Mouse (Mus musculus) embryonic facial prominence, embryonic 14.5 days (tissue): ENCODE results near the gene Obp2b. TPM values are rescaled to one million over a fixed set of nuclear protein-coding genes. Genes with fewer than 3 reads are reported as not detected.
A peak's percentile ranks its signal among the peaks of the same experiment; 100 is the strongest.
"Not testable (repeated sequence)": the region's sequence is repeated elsewhere in the genome, so short reads cannot be mapped to it uniquely, and the experiment has no call there.

Experiments
- ATAC-seq: fragments of 200-750 bp; cut with Nextera tagmentation; 2 replicates; pipeline ENCODE4 v1.8.0; 2017; ENCODE audit warnings: low read depth, moderate number of reproducible peaks, moderate TSS enrichment
- DNase-seq: peaks from one replicate; pipeline ENCODE4 v3.0.0-alpha.2; 2015; ENCODE audit warnings: low spot score
- H3K27ac ChIP-seq: fragments of 300-500 bp; sonication (generic); replicated peaks from 2 replicates; pipeline ENCODE4 v1.5.1; 2014; ENCODE audit warnings: low read depth, mild to moderate bottlenecking, low read length, moderate library complexity
- H3K27me3 ChIP-seq: fragments of 300-500 bp; sonication (generic); replicated peaks from 2 replicates; pipeline ENCODE4 v1.6.1; 2014; ENCODE audit warnings: low read length; ENCODE audit not compliant: control insufficient read depth, insufficient read depth
- H3K36me3 ChIP-seq: fragments of 300-500 bp; sonication (generic); 2 replicates; pipeline ENCODE4 v1.6.1; 2014; ENCODE audit warnings: low read length, mixed read lengths; ENCODE audit not compliant: control insufficient read depth, insufficient read depth
- H3K4me1 ChIP-seq: fragments of 300-500 bp; sonication (generic); 2 replicates; pipeline ENCODE4 v1.6.1; 2014; ENCODE audit warnings: antibody characterized with exemption, low read length; ENCODE audit not compliant: control insufficient read depth, insufficient read depth
- H3K4me2 ChIP-seq: fragments of 300-500 bp; sonication (generic); 2 replicates; pipeline ENCODE4 v1.6.1; 2014; ENCODE audit warnings: low read depth, mild to moderate bottlenecking, low read length, moderate library complexity, mixed read lengths
- H3K4me3 ChIP-seq: fragments of 300-500 bp; sonication (generic); 2 replicates; pipeline ENCODE4 v1.5.1; 2014; ENCODE audit warnings: low read depth, mild to moderate bottlenecking, low read length
- H3K9ac ChIP-seq: fragments of 300-500 bp; sonication (generic); 2 replicates; pipeline ENCODE4 v1.6.1; 2014; ENCODE audit warnings: low read depth, mild to moderate bottlenecking, low read length, moderate library complexity, mixed read lengths
- H3K9me3 ChIP-seq: fragments of 300-500 bp; sonication (generic); 2 replicates; pipeline ENCODE4 v1.6.1; 2016; ENCODE audit warnings: low read length; ENCODE audit not compliant: control insufficient read depth
- WGBS: fragments of 180-500 bp; shearing (Covaris S2); extraction: QIAGEN DNeasy Blood & Tissue Kit; methylation state at CpG from one replicate; pipeline ENCODE4 v1.1.7; 2014; 5-methylcytosine and 5-hydroxymethylcytosine counted together
- polyA plus RNA-seq: library from polyadenylated mRNA; unstranded; fragments of >200 nt; fragmentation: Nextera tagmentation; extraction: Ambion mirVana; gene quantifications from 2 replicates; pipeline ENCODE4 v1.2.1, GENCODE M21; 2014

Obp2b gene
- not detected in 2 replicates for polyA plus RNA-seq

DNA sequence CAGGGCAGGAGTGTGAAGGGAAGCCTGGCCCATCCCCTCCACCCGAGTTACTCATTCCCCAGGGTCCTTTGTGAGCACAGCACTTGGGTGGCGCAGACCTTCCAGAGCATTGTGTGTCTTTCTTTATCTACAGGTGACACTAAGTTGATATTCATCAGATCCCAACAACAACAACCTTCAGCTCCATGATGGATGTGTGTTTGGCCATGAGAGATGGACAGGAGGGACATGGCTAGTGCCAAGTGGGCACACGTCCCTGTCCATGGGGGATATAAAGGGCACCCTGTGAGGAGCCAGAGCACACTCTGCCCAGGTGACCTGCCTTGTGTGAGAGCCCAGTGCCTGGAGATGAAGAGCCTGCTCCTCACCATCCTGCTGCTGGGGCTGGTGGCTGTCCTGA, at the start of gene Obp2b:
Obp2b (plus strand) TSS at position 301 of the 400 bp plus-strand sequence.
- not testable (repeated sequence) for H3K9ac ChIP-seq, H3K9me3 ChIP-seq, ATAC-seq, H3K4me2 ChIP-seq, H3K27ac ChIP-seq, H3K4me1 ChIP-seq, H3K4me3 ChIP-seq, H3K27me3 ChIP-seq, H3K36me3 ChIP-seq, DNase-seq
- WGBS: 100% methylated on average over 1 of the region's 3 CpGs

DNA sequence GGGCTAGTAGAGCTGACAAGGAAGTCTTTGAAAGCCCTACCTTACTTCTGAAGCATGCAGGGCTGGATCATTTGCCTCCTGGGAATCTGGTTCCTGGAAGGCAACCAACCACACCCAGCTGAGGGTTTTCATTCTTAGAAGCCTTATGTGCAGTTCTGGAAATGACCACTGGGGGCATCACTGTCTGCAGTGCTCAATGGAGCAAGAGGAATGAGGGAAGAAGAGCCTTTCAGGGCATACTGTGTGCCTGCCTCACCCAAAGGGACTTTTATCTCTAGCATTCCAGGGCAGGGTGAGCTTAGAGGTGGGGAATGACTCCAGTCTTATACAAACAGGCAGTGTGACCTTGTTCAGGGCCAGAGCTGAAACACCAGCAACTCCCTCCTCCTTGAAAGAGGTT, 42.2 kb upstream of the Obp2b start:
- Histone ChIP-seq H3K36me3 (no peaks in the 10 kb centered on the region), H3K9me3 (no peaks in the 10 kb centered on the region), H3K4me3 (no peak overlapping the region), H3K4me1 (no peaks in the 10 kb centered on the region), H3K9ac (no peak overlapping the region), H3K27ac (no peak overlapping the region), H3K4me2 (no peak overlapping the region), H3K27me3 (no peaks in the 10 kb centered on the region)
- no peak for ATAC-seq
- peak; percentile 42 for DNase-seq

DNA sequence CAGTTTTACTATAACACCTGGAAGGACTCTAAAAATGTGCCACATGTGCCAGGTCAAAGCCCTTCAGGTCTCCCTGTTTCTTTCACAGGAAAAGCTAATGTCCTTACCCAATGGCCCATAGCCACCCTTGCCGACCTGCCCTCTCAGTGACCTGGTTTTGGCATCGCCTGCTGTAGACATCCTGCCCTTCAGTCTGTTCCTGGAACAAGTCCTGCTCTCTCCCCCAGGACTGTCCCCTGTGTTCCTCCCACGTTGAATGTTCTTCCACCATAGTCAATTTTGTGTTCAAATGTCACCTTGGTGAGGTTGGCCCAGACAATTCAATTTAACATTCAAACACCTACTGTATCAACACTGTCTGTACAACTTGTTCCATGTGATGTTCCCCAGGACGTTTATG, 39.9 kb upstream of the Obp2b start:
- ATAC-seq: no peak
- Histone ChIP-seq H3K36me3 (no peaks in the 10 kb centered on the region), H3K4me3 (no peak overlapping the region), H3K9me3 (no peaks in the 10 kb centered on the region), H3K4me1 (no peaks in the 10 kb centered on the region), H3K27ac (no peak overlapping the region), H3K9ac (no peak overlapping the region), H3K4me2 (no peak overlapping the region), H3K27me3 (no peaks in the 10 kb centered on the region)
- no peak for DNase-seq
- WGBS: 53% methylated on average over 4 of the region's 4 CpGs

DNA sequence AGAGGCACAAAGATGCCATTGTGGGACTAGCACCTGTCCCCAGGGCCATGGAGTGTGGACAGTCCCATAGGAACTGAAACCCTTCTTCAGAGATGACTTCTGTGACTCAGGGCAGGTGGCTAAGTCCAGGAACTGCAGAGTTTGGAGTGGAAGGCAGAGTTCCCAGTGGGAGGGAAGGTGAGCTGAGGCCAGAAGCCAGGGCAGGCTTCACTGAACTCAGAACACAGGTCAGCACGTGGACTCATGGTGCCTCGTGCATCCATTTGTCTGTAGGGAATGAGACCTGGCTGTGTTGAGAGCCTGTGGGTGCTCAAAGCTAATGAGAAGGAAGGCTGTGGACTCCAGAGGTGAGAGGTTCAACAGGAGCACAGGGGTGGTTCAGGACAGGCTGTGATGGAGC, 38.1 kb upstream of the Obp2b start:
- no peak for ATAC-seq
- DNase-seq: no peak
- Histone ChIP-seq H3K4me3 (no peak overlapping the region), H3K27ac (no peak overlapping the region), H3K27me3 (no peaks in the 10 kb centered on the region), H3K4me1 (no peaks in the 10 kb centered on the region), H3K9me3 (no peaks in the 10 kb centered on the region), H3K9ac (no peak overlapping the region), H3K4me2 (no peak overlapping the region), H3K36me3 (no peaks in the 10 kb centered on the region)
- 89% methylated on average over 2 of the region's 2 CpGs for WGBS

GRCm38 (mm10) chr2:25699743-25700142, 37.1 kb upstream of the Obp2b start, which contains the start of gene Obp2a:
Gene Obp2a (plus strand): TSS chr2:25700043.
- H3K4me2 ChIP-seq, DNase-seq, H3K27me3 ChIP-seq, H3K9me3 ChIP-seq, H3K9ac ChIP-seq, ATAC-seq, H3K4me3 ChIP-seq, H3K36me3 ChIP-seq, H3K4me1 ChIP-seq, H3K27ac ChIP-seq: not testable (repeated sequence)
- 53% methylated on average over 2 of the region's 3 CpGs for WGBS

GRCm38 (mm10) chr2:25701001-25701400, 35.8 kb upstream of the Obp2b start:
- no peak for ATAC-seq
- Histone ChIP-seq H3K4me2 (no peak overlapping the region), H3K27me3 (no peaks in the 10 kb centered on the region), H3K4me3 (no peak overlapping the region), H3K27ac (no peak overlapping the region), H3K9ac (no peak overlapping the region), H3K4me1 (no peaks in the 10 kb centered on the region), H3K36me3 (no peaks in the 10 kb centered on the region), H3K9me3 (no peaks in the 10 kb centered on the region)
- DNase-seq: no peak
- WGBS: 76% methylated on average over 5 of the region's 5 CpGs

- no peak overlapping the region for H3K27ac ChIP-seq
- H3K4me3 ChIP-seq: no peak overlapping the region
- no peak overlapping the region for H3K9ac ChIP-seq
- DNase-seq (no peak), ATAC-seq (no peak)
- no peak overlapping the region for H3K4me2 ChIP-seq
- H3K36me3 ChIP-seq: no peaks in the 10 kb centered on the region
- 0 out of 2 replicates have a peak, but pooled peaks cover 8% of the 10 kb centered on the region for H3K4me1 ChIP-seq
- H3K27me3 ChIP-seq: no peaks in the 10 kb centered on the region
- WGBS: 83% methylated on average over 4 of the region's 4 CpGs
- no peaks in the 10 kb centered on the region for H3K9me3 ChIP-seq
Measured at GRCm38 (mm10) chr2:25703706-25704105, 33.1 kb upstream of the Obp2b start.

GRCm38 (mm10) chr2:25706643-25707481, 29.9 kb upstream of the Obp2b start, which contains the start of gene Bmyc:
Gene Bmyc (plus strand): TSS chr2:25706739.
- no peaks in the 10 kb centered on the region for H3K27me3 ChIP-seq
- peak within 1 kb of the TSS; percentile 80 for H3K27ac ChIP-seq
- ATAC-seq (peak; percentile 96), DNase-seq (peak; percentile 95)
- H3K4me3 ChIP-seq: peak within 1 kb of the TSS; percentile 79
- peak within 1 kb of the TSS; percentile 82 for H3K9ac ChIP-seq
- H3K4me1 ChIP-seq: peaks cover 12% of the 10 kb centered on the region; the same call in 1 of the 2 replicates
- no peaks in the 10 kb centered on the region for H3K36me3 ChIP-seq
- H3K9me3 ChIP-seq: no peaks in the 10 kb centered on the region
- WGBS: under 1% methylated on average over 67 of the region's 78 CpGs
- H3K4me2 ChIP-seq: peak within 1 kb of the TSS; percentile 94

DNA sequence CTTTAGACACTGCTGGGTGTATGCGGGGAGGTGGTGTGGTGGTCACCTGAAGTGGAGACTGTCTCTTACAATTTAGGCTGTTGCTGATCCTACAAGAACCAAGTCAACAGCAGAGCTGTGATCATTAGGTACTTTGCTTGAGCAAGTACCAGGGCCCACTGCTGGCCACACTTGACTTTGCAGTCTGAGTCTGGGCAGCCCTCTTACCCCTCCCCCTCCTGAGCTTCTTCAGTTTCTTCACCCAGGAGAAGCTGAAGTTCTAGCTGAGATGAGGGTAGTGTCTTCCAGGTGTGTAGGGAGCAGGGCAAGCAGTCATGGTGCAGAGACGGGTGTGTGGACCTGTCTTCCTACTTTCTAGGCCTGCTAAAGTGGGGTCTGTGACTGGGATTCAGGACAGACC, 28.7 kb upstream of the Obp2b start:
- no peaks in the 10 kb centered on the region for H3K9me3 ChIP-seq
- 0 out of 2 replicates have a peak overlapping the region, but pooled peaks have one; percentile 14 for H3K9ac ChIP-seq
- peak overlapping the region; percentile 94 for H3K4me2 ChIP-seq
- H3K27me3 ChIP-seq: no peaks in the 10 kb centered on the region
- ATAC-seq (no peak), DNase-seq (peak; percentile 33)
- H3K4me1 ChIP-seq: peaks cover 12% of the 10 kb centered on the region; the same call in 1 of the 2 replicates
- WGBS: 71% methylated on average over 2 of the region's 2 CpGs
- no peak overlapping the region for H3K27ac ChIP-seq
- H3K36me3 ChIP-seq: no peaks in the 10 kb centered on the region
- no peak overlapping the region for H3K4me3 ChIP-seq
